Mouse (Mus musculus) CH12F3 (cell line): ENCODE measurements around the gene Odf4.
"Not testable (repeated sequence)": the region's sequence is repeated elsewhere in the genome, so short reads cannot be mapped to it uniquely, and the experiment has no call there.

ENCODE experiments used
- in situ Hi-C: fragments of 300-500 bp; cut with MboI; formaldehyde crosslinking; loops from 2 replicates; pipeline ENCODE4 v1.14.3; 2020; ENCODE audit warnings: low sequenced_read_pairs

Odf4 gene

DNA sequence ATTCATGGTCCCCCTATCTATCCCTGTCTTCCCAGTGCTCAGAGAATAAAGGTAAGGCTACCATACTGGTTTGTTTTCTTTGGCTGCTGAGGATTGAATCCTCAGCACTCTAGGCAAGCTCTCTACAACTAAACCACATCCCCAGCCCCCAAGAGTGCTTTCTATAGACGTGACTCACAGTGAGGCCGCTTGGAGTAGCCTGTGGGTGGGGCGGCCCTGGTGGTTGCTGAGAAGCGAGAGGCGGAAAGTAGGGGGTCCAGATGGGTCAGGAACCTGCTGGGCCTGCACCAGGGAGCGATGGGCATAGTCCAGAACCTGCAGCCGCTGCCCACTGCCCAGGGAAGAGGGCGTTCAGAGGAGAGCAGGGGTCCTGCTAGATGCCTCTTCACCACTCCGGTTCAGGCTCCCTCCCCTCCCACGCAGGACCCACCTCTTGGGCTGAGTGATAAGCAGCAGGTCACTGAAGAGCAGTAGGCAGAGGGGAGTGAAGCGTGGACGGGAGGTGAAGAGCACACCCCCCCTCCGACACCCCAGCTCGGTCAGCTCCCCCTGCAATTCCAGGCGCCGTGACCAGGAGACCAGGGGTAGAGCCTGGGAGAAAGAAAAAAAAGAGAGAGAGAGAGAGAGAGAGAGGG lies 20.0 kb upstream of the Odf4 start:
- in situ Hi-C loops, result no loop called here

DNA sequence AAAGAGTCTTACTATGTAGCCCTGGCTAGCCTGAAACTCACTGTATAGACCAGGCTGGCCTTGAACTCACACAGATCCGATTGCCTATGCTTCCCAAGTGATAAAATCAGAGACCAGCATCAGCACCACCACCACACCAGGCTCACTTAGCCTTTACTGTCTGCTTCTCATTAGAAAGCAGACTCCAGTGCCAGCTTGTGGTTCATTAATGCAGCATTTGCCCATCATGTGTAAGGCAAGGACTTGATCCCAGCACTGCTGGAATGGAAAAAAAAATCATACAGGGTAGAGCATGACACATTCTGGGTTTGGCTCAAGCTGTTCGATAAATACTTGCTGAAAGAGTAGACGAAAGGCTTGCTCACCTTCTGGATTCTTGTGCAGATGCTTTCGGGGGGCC lies 19.1 kb upstream of the Odf4 start:
- in situ Hi-C loops, result no loop called here

DNA sequence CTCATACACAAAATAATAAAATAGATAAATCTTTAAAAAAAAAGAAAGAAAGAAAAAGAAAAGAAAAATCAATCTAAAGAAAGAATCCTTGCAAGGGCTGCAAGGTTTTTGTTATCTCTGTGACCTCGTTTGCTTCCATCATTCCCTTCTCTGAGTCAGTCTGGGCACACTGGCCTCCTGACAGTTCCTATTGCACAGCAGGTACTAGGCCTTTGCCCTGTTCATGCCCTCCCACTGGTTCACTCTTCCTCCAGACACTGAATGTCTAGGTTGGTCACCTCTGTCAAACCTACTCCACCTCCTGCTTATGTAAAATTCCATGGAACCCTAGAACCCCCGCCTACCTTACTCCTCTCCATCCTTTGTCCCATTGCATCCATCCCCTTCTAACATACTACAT lies 18.4 kb upstream of the Odf4 start:
- in situ Hi-C loops, result no loop called here

DNA sequence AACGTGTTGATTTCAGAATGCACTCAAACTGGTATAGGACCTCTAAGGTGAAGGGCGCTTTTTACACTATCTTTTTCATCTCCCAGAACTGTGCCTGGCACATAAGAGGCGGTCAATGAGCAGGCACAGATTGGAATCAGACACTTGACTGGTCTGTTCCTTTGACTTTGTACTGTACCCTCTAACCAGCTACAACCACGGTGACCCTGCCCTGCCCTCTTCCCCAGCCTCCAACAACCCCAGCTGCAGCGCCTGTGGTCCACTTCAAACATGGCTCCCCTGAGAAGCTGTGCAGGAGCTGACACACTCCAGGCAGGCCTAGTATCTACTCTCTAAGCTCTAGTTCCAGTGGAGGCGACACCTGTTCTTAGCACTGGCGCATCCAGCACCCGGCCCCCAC lies 15.8 kb upstream of the Odf4 start:
- in situ Hi-C loops, result no loop called here

- in situ Hi-C loops, result no loop called here
Observed at GRCm38 (mm10) chr11:68940516-68940915, 13.6 kb upstream of the Odf4 start.

- in situ Hi-C loops, result no loop called here
Observed at GRCm38 (mm10) chr11:68939451-68940304, 12.8 kb upstream of the Odf4 start.

DNA sequence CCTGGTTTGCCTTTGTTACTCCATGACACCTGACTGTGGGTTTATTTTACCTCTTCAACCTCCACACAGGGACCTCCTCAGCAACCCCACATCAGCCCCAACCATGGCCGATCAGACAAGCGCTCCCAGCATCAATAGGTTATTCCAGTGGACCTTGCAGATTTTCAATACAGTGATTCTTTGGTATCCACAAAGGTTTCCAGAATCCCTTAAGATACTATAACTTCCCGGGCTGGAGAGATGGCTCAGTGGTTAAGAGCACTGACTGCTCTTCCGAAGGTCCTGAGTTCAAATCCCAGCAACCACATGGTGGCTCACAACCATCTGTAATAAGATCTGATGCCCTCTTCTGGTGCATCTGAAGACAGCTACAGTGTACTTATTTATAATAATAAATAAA lies 10.1 kb upstream of the Odf4 start:
- in situ Hi-C loops, result not testable (repeated sequence)

- in situ Hi-C loops, result no loop called here
Observed at GRCm38 (mm10) chr11:68933885-68934507, 7.1 kb upstream of the Odf4 start.

DNA sequence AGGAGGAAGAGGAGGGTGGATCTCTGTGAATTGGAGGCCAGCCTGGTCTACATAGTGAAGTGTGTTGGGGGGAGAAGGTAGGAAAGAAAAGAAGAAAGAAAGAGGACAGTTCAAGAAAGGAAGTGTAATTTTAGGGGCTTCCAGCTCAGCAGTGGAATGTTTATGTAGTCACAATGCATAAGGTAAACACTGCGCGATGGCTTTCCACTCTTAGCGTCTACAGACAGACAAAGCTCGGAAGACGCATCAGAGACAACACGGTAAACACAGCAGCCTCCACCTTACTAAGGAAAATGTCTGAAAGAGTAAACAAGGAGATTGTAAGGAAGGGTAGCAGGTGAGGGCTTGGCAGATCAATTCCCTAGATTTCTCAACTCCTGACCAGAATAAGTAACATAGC lies 3.1 kb upstream of the Odf4 start:
- in situ Hi-C loops, result no loop called here

DNA sequence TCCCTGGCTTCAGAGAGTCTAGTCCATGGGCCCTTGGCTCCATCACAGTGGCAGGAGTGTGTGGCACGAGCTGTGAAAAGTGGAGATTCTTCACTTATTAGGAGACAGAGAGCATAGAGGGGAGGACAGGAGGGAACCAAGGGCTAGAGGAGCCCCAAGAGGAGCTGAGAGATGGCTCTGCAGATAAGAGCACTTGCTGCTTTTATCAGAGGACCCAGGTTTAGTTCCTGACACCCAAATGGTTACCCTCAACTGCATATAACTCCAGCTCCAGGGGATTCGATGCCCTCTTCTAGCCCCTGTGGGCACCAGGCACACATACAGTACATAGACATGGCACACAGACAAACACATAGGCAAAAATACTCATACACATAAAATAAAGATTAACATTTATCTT lies 2.1 kb downstream of the Odf4 start:
- in situ Hi-C loops, result no loop called here

DNA sequence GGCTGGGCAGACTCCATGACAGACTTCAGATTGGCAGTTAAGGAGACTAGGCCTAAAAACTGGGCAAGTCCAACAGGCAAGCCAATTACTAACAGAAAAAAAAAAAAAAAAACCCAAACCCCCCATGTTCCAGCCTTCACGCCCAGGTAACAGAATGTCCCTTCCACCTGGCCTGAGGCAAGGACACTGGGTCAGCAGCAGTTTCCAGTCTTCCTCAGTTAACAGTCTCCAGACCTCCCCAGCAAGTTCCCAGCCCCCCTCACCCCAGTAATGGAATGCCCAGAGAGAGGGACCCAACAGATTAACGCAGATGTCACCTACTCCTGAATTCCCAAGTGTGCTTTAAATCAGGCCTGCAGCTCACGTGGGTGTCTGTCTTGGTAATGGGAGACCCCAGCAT lies 3.7 kb downstream of the Odf4 start:
- in situ Hi-C loops, result no loop called here

- in situ Hi-C loops, result no loop called here
Observed at GRCm38 (mm10) chr11:68914566-68914965, 12.3 kb downstream of the Odf4 start.

- in situ Hi-C loops, result no loop called here
Observed at GRCm38 (mm10) chr11:68911531-68912177, 15.2 kb downstream of the Odf4 start.

GRCm38 (mm10) chr11:68908846-68909503 lies 17.9 kb downstream of the Odf4 start:
- in situ Hi-C loops, result no loop called here

DNA sequence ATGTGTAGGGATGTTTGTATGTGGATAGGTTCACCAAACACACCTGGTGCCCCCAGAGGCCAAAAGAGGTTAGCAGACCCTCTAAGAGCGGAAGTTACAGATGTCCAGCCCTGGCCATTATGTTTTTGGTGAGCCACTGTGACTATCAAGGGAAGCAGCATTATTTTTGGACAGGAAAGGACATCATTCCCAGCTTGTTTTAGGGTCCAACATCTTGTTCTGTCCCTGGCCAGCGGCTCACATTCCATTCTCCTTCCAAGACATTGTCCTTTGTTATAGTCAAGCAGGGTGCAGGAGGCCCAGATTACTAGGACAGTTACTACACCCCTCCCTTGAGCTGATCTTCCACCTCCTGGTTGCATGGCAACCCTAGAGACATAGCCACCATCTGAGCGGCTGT lies 19.6 kb downstream of the Odf4 start:
- in situ Hi-C loops, result no loop called here

DNA sequence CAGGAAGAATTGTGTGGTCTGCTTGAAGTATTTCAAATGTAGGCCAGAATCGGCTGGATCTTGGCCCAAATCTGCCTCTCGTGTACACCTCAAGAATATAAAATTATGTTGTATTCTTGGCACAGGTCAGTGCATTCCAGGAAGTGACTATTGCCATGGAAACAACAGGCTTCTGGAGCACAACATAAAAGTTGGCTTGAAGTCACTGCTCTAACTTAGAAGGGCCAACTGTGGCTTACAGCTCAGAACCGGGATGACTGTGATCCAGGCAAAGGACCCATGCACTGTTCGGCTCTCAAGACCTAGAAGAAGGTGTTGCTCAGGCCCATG lies 20.5 kb downstream of the Odf4 start:
- in situ Hi-C loops, result no loop called here

DNA sequence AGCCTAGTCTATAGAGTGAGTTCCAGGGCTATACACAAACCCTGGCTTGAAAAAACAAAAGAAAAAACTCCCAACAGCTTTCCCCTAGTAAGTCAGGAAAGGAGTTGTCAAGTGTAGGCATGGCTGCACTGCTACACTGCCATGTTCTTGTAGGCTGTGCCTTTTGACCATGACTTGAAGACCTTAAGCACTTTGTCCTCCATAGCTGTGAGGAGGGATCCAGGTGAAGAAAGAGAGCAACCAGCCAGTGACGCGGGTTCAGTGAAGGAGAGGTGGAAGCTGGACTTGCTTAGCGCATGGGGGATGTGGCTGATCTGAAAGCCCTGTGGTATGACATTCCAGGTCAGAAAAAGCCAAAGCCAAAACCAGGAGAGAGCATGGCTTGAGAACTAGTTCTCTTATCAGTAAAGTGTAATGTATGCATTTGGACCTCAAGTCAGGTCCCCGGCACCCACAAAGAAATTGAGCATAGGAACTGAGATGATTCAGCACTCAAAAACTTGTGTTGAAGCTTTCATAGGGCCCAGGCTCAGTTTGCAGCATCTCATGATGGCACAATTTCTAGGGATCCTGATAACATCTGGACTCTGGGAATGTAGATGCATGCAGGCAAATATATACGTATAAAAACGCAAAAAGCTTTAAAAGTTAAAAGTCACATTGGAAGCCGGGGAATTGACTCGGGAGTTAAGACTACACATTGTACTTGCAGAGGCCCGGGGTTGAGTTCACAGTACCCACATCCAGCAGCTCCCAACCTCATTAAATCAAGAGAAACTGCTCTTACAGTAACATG lies 21.0 kb downstream of the Odf4 start:
- in situ Hi-C loops, result no loop called here

GRCm38 (mm10) chr11:68905138-68905531 lies 21.7 kb downstream of the Odf4 start:
- in situ Hi-C loops, result no loop called here

DNA sequence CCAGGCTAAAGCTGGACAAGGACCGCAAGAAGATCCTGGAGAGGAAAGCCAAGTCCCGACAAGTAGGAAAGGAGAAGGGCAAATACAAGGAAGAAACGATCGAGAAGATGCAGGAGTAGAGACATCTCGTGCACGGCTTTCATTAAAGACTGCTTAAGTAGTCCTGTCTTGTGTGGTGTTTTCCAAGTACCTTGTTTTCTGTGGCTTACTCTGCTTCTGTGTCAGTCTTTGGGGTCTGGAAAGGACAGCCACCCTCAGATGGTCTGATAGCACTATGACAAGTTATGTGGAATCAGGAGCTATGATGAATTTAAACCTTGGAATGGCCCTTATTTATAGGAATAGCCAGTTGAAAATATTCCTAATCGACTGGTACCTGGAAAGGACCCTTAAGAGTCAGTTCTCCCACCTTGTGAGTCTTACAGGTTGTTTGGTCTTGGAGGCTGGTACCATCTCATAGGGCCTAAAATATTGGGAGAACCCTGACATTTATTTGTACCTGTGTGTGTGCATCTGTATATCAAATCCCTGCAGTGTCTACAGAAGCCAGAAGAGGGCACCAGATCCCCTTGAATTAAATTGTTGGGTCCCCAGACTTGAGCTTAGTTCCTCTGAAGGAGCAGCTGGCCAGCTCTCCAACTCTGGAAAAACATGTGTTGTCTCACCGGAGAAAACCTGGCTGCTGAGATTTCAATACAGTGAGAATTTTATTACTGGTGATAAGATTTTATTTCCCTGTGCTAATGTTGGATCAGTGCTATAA lies 22.3 kb downstream of the Odf4 start:
- in situ Hi-C loops, result loop anchor here (5.0 kb wide), 1 partner anchor 83 kb away; no protein-coding TSS in a partner anchor

DNA sequence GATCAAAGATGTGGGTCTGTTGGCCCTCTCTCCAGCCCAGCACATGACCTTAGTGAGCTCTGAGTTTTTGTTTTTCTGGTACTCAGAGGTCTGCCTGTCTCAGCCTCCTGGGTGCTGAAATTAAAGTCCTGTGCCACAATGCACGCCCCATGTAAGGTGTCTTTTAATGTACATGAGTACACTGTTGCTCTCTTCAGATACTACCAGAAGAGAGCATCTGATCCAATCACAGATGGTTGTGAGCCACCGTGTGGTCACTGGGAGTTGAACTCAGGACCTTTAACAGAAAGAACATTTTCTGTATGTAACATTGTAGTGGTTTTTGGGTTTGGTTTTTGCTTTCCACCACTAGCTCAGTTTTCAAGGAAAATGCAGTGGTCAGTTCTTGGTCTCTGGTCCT lies 23.1 kb downstream of the Odf4 start:
- in situ Hi-C loops, result loop anchor here (5.0 kb wide), 1 partner anchor 84 kb away; no protein-coding TSS in a partner anchor
